Mouse (Mus musculus) embryonic facial prominence, embryonic 11.5 days (tissue): Measurements from ENCODE around the gene Shpk. TPM values are rescaled to one million over a fixed set of nuclear protein-coding genes. Genes with fewer than 3 reads are reported as not detected.

ENCODE experiments used
- polyA plus RNA-seq: library from polyadenylated mRNA; unstranded; fragments of >200 nt; fragmentation: Nextera tagmentation; extraction: Ambion mirVana; gene quantifications from 2 replicates; pipeline ENCODE4 v1.2.1, GENCODE M21; 2014

Shpk gene
- polyA plus RNA-seq, 1 experiment from 2014 or later: 1.0 TPM

Other genes with a start within 250 kb of the Shpk start
- gene Atp2a3, start 238.3 kb upstream of the Shpk start, polyA plus RNA-seq: 0.74 and 1.4 TPM in 2 replicates
- gene P2rx1, start 200.4 kb upstream of the Shpk start, polyA plus RNA-seq: 1.2 and 1.3 TPM in 2 replicates
- 3.4 and 4.2 TPM in 2 replicates for gene Camkk1, start 180.5 kb upstream of the Shpk start, polyA plus RNA-seq
- 11.3 and 11.9 TPM in 2 replicates for gene Ncbp3, start 151.7 kb upstream of the Shpk start, polyA plus RNA-seq
- gene Itgae, start 108.9 kb upstream of the Shpk start, polyA plus RNA-seq: 0.06 and 0.17 TPM in 2 replicates
- gene Haspin, start 61.2 kb upstream of the Shpk start, polyA plus RNA-seq: 20.1 and 21.6 TPM in 2 replicates
- gene P2rx5, start 39.0 kb upstream of the Shpk start, polyA plus RNA-seq: 0.14 TPM in 1 of 2 replicates, not detected in the other
- 112 and 115 TPM in 2 replicates for gene Emc6, start 22.4 kb upstream of the Shpk start, polyA plus RNA-seq
- gene Tax1bp3, start 22.4 kb upstream of the Shpk start, polyA plus RNA-seq: 218 and 228 TPM in 2 replicates
- 22.4 and 22.8 TPM in 2 replicates for gene Ctns, start 418 bp upstream of the Shpk start, polyA plus RNA-seq
- gene Trpv1, start 34.8 kb downstream of the Shpk start, polyA plus RNA-seq: 0.15 and 0.29 TPM in 2 replicates
- gene Trpv3, start 67.9 kb downstream of the Shpk start, polyA plus RNA-seq: 0.03 TPM in 1 of 2 replicates, not detected in the other
- 0.32 and 0.79 TPM in 2 replicates for gene Aspa, start 130.1 kb downstream of the Shpk start, polyA plus RNA-seq
- not detected in 2 replicates for gene Gm49340, start 130.3 kb downstream of the Shpk start, polyA plus RNA-seq
- gene Spata22, start 130.3 kb downstream of the Shpk start, polyA plus RNA-seq: not detected in 2 replicates
- not detected in 2 replicates for gene Olfr20, start 151.3 kb downstream of the Shpk start, polyA plus RNA-seq
- not detected in 2 replicates for gene Olfr376, start 171.8 kb downstream of the Shpk start, polyA plus RNA-seq
- gene Olfr1, start 200.2 kb downstream of the Shpk start, polyA plus RNA-seq: not detected in 2 replicates
- not detected in 2 replicates for gene Olfr378, start 229.0 kb downstream of the Shpk start, polyA plus RNA-seq